Mouse (Mus musculus) C2C12 (cell line): ENCODE results near the gene Uba5.

ENCODE experiments used
- CTCF ChIP-seq: IDR thresholded peaks from one replicate; pipeline ENCODE4 v1.5.1; 2011; ENCODE audit not compliant: control insufficient read depth, insufficient read depth, insufficient read length
- MAX ChIP-seq: IDR thresholded peaks from one replicate; pipeline ENCODE4 v1.6.1; 2011; ENCODE audit warnings: mild to moderate bottlenecking, control low read depth
- MYOD1 ChIP-seq: IDR thresholded peaks from one replicate; pipeline ENCODE4 v1.6.1; 2011; ENCODE audit warnings: low read depth; ENCODE audit not compliant: control insufficient read depth, insufficient read length
- MYOG ChIP-seq: IDR thresholded peaks from one replicate; pipeline ENCODE4 v1.6.1; 2011; ENCODE audit not compliant: control insufficient read depth, insufficient read length; ENCODE audit errors: extremely low read depth

DNA sequence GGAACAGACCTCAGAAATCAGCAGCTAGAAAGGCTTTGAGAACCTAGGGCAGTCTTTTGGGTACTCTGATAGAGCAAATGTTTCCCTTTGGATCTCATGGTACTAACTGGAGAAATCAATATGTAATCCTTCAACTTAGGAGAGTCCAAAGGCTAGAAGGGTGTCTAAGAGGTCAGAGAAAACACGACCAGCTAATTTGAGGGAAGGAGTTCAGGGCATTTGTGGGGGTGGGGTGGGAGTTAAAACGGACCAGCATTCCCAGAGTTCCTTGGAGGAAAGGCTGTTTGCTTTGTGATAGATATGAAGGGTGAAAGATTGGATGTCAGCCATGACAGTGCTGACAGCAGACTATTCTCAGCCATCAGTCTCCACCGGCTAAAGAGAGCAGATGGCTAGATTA is 62.3 kb downstream of the Uba5 start:
- TF ChIP-seq CTCF (no peak), MAX (no peak), MYOG (no peak), MYOD1 (no peak)
